Mouse (Mus musculus) kidney, adult 2 months (tissue): Measurements from ENCODE around the gene Gsto2.

Source experiments
- CTCF ChIP-seq: fragments of 200-500 bp; conservative IDR thresholded peaks from 2 replicates; pipeline ENCODE4 v1.5.1; 2011; ENCODE audit warnings: low read depth, mild to moderate bottlenecking, control low read depth, low read length, moderate library complexity, mixed read lengths; ENCODE audit not compliant: insufficient read depth, insufficient read length
- POLR2A ChIP-seq: fragments of 200-500 bp; IDR thresholded peaks from one replicate; pipeline ENCODE4 v1.6.1; 2011; ENCODE audit warnings: low read depth, low read length, control low read depth

- TF ChIP-seq CTCF (no peak), POLR2A (no peak)
Observed at GRCm38 (mm10) chr19:47887417-47887816, 22.1 kb downstream of the Gsto2 start.
